Mouse (Mus musculus): ENCODE data around the gene Inpp5a.

DNA sequence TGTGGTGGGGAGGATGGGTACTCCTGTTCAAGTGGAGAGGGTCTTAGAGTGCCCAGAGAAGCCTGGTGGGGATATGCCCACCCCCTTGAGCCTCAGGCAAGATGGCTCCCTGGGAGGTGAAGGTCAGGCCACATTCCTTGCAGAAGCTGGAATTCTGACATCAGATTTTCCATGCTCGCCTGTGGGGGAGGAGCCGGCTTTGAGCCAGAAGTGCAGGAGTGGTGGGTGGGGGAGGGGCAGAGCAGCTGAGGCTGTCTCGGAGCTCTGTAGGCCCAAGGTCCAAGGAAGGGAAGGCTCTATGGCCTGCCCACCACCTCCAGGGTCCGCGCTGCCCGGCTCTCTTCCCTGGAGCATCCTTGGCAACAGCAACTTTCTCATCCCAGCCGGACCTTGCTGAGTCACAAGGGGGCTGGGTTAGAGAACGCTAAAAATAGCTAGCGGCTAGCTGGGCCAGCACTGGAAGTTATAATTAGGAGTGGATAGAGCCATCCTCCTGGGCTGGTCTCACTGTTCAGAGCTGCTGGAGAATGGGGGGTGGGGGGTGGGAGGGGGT lies 24.8 kb upstream of the Inpp5a start:
- TF ChIP-seq ZC3H11A (IDR thresholded peaks at IDR 0.05; ENCODE audit: borderline replicate concordance, low read depth, low read length) (no peak), ZNF384 (IDR thresholded peaks at IDR 0.05; ENCODE audit: low read depth, low read length) (no peak)

All from ES-E14 (cell line).